Mouse (Mus musculus): ENCODE results near the gene Kbtbd13. TPM values are rescaled to one million over a fixed set of nuclear protein-coding genes. Genes with fewer than 3 reads are reported as not detected.

Kbtbd13 gene
- polyA plus RNA-seq (2015; fragmentation: Nextera tagmentation; extraction: Ambion mirVana): 1.0 and 1.1 TPM in 2 replicates

- no peak within 1 kb of the TSS for H3K27ac ChIP-seq
- H3K4me1 ChIP-seq: peaks cover 10% of the 10 kb centered on the region
- H3K4me3 ChIP-seq (replicated peaks): peak within 1 kb of the TSS; percentile 45
- peaks cover 39% of the 10 kb centered on the region for H3K27me3 ChIP-seq (replicated peaks)
- H3K36me3 ChIP-seq: no peaks in the 10 kb centered on the region
- no peaks in the 10 kb centered on the region for H3K9me3 ChIP-seq
- WGBS: 38% methylated on average over 8 of the region's 8 CpGs
- H3K4me2 ChIP-seq: peak within 1 kb of the TSS; percentile 78
- ATAC-seq (ENCODE audit: insufficient read depth, low FRiP score, low read depth): no peak
- H3K9ac ChIP-seq: no peak within 1 kb of the TSS
These were observed at the start of gene Kbtbd13 for GRCm38 (mm10) chr9:65391613-65391964. Gene Kbtbd13, minus strand, starts transcription at chr9:65391652.

DNA sequence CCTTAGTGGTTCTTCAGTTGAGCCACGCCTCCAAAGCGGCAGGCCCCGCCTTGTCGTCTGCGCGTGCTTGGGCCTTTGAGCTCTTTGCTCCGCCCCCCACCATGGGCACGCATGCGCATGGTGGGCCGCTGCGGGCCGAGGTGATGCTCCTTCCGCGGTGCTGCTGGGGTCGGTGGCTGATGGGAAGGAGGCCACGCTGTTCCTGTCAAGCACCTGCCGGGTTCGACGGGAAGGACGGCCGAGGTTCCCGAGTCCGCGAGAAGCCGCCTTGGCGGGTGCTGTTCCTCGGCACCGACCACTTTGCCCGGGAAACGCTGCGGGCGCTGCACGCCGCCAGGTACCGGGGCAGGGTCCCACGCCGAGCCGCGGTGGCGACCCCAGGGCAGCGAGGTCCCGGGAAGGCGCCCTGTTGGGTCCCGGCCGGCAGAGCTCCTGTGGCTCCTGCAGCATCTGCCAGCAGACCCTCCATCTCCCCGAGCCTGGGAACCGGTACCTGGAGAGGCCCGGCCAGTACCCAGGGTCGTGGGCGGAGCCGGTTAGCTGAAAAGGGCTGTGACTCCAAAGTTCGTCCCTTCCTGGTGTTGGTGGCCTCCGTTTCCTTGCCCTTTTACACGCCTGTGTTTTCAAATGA is 44.3 kb upstream of the Kbtbd13 start, which contains the start of gene Mtfmt:
Gene Mtfmt, plus strand, starts transcription at position 112 of the 631 bp plus-strand sequence.
- H3K4me2 ChIP-seq: peak within 1 kb of the TSS; percentile 63

GRCm38 (mm10) chr9:65435211-65435610 is 43.8 kb upstream of the Kbtbd13 start:
- 64% methylated on average over 4 of the region's 4 CpGs for WGBS
- ATAC-seq (ENCODE audit: insufficient read depth, low FRiP score, low read depth): no peak
- H3K4me1 ChIP-seq: 0 out of 2 replicates have a peak, but pooled peaks cover 4% of the 10 kb centered on the region
- H3K4me3 ChIP-seq (replicated peaks): no peak overlapping the region
- H3K9ac ChIP-seq: no peak overlapping the region
- no peak overlapping the region for H3K4me2 ChIP-seq
- 0 out of 2 replicates have a peak, but pooled peaks cover 3% of the 10 kb centered on the region for H3K36me3 ChIP-seq
- H3K27me3 ChIP-seq (replicated peaks): no peaks in the 10 kb centered on the region
- H3K27ac ChIP-seq: no peak overlapping the region
- H3K9me3 ChIP-seq: no peaks in the 10 kb centered on the region

More for the DNA sequence above, 44.3 kb upstream of the Kbtbd13 start, which contains the start of gene Mtfmt:
- Histone ChIP-seq H3K27ac (no peak within 1 kb of the TSS), H3K4me1 (0 out of 2 replicates have a peak, but pooled peaks cover 4% of the 10 kb centered on the region), H3K9me3 (no peaks in the 10 kb centered on the region), H3K4me3 (replicated peaks) (peak within 1 kb of the TSS; percentile 91), H3K36me3 (0 out of 2 replicates have a peak, but pooled peaks cover 3% of the 10 kb centered on the region), H3K9ac (peak within 1 kb of the TSS; percentile 66), H3K27me3 (replicated peaks) (no peaks in the 10 kb centered on the region)
- under 1% methylated on average over 54 of the region's 54 CpGs for WGBS
- peak; percentile 88 for ATAC-seq (ENCODE audit: insufficient read depth, low FRiP score, low read depth)

GRCm38 (mm10) chr9:65434140-65434539 is 42.7 kb upstream of the Kbtbd13 start:
- Histone ChIP-seq H3K9me3 (no peaks in the 10 kb centered on the region), H3K27ac (no peak overlapping the region), H3K4me3 (replicated peaks) (no peak overlapping the region), H3K4me2 (no peak overlapping the region), H3K36me3 (no peaks in the 10 kb centered on the region), H3K27me3 (replicated peaks) (no peaks in the 10 kb centered on the region), H3K9ac (no peak overlapping the region), H3K4me1 (0 out of 2 replicates have a peak, but pooled peaks cover 4% of the 10 kb centered on the region)
- 62% methylated on average over 5 of the region's 5 CpGs for WGBS
- no peak for ATAC-seq (ENCODE audit: insufficient read depth, low FRiP score, low read depth)

DNA sequence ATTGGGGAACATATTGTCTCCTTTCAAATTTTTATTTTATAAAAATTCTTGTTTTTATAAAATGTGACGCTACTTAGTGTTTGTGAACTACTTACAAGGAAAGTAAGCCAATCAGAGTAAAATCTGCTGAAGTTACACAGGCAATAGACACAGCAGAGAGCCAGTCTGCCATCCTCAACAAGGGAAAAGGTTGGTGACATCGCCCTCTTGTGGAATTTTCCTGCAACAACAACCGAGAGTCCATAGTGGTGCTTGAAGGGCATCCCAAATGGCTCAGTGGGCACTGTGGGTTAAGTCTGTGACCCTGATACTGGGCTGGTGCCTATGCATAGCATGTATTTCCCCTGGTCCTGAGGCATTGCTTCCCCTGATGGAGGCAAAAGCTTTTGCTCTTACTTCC is 40.8 kb upstream of the Kbtbd13 start:
- no peak; the same call in 1 of the 2 replicates for ATAC-seq (ENCODE audit: insufficient read depth, low FRiP score, low read depth)
- Histone ChIP-seq H3K9me3 (no peaks in the 10 kb centered on the region), H3K4me3 (replicated peaks) (no peak overlapping the region), H3K4me2 (no peak overlapping the region), H3K36me3 (no peaks in the 10 kb centered on the region), H3K4me1 (0 out of 2 replicates have a peak, but pooled peaks cover 4% of the 10 kb centered on the region), H3K27ac (no peak overlapping the region), H3K27me3 (replicated peaks) (no peaks in the 10 kb centered on the region), H3K9ac (no peak overlapping the region)
- WGBS: 3% methylated on average over 3 of the region's 3 CpGs

GRCm38 (mm10) chr9:65430921-65431320 is 39.5 kb upstream of the Kbtbd13 start:
- H3K9me3 ChIP-seq: no peaks in the 10 kb centered on the region
- H3K4me3 ChIP-seq (replicated peaks): no peak overlapping the region
- WGBS: 83% methylated on average over 5 of the region's 5 CpGs
- H3K4me1 ChIP-seq: no peaks in the 10 kb centered on the region
- H3K27me3 ChIP-seq (replicated peaks): no peaks in the 10 kb centered on the region
- no peak overlapping the region for H3K27ac ChIP-seq
- no peak overlapping the region for H3K9ac ChIP-seq
- no peaks in the 10 kb centered on the region for H3K36me3 ChIP-seq
- no peak for ATAC-seq (ENCODE audit: insufficient read depth, low FRiP score, low read depth)
- H3K4me2 ChIP-seq: no peak overlapping the region

- Histone ChIP-seq H3K4me3 (replicated peaks) (no peak overlapping the region), H3K27ac (no peak overlapping the region), H3K27me3 (replicated peaks) (no peaks in the 10 kb centered on the region), H3K36me3 (no peaks in the 10 kb centered on the region), H3K4me2 (no peak overlapping the region), H3K9me3 (no peaks in the 10 kb centered on the region), H3K9ac (no peak overlapping the region), H3K4me1 (no peaks in the 10 kb centered on the region)
- ATAC-seq (ENCODE audit: insufficient read depth, low FRiP score, low read depth): no peak
These were observed 38.9 kb upstream of the Kbtbd13 start for GRCm38 (mm10) chr9:65430401-65430800.

- Histone ChIP-seq H3K27me3 (replicated peaks) (no peaks in the 10 kb centered on the region), H3K27ac (no peak overlapping the region), H3K36me3 (no peaks in the 10 kb centered on the region), H3K9ac (no peak overlapping the region), H3K4me2 (no peak overlapping the region), H3K4me3 (replicated peaks) (no peak overlapping the region), H3K9me3 (no peaks in the 10 kb centered on the region), H3K4me1 (no peaks in the 10 kb centered on the region)
- WGBS: 81% methylated on average over 5 of the region's 5 CpGs
- ATAC-seq (ENCODE audit: insufficient read depth, low FRiP score, low read depth): no peak
These were observed 36.6 kb upstream of the Kbtbd13 start for GRCm38 (mm10) chr9:65428003-65428402.

DNA sequence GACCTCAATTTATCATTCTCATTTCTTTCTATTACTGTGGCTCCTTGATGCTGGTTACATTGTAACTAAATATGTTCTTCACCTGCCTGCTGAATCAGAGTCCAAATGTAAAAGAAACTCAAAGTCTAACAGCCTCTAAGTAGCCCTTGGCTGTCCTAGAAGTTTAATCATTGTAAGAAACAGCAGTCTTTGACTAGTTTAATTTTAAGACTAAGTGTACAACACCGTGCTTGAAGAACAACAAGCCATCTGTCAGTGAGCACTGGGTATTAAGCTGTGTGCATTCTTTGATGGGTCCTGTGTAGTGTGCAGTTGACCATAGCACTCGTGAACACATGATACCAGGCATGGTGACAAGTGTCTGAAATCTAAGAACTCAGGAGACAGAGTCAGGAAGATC is 36.1 kb upstream of the Kbtbd13 start:
- WGBS: 65% methylated on average over 2 of the region's 2 CpGs
- ATAC-seq (ENCODE audit: insufficient read depth, low FRiP score, low read depth): no peak

GRCm38 (mm10) chr9:65424393-65424792 is 32.9 kb upstream of the Kbtbd13 start:
- H3K9me3 ChIP-seq: no peaks in the 10 kb centered on the region
- H3K4me2 ChIP-seq: no peak overlapping the region
- no peak overlapping the region for H3K4me3 ChIP-seq (replicated peaks)
- H3K9ac ChIP-seq: no peak overlapping the region
- H3K4me1 ChIP-seq: no peaks in the 10 kb centered on the region
- no peak for ATAC-seq (ENCODE audit: insufficient read depth, low FRiP score, low read depth)
- WGBS: 25% methylated on average over 3 of the region's 3 CpGs
- no peak overlapping the region for H3K27ac ChIP-seq
- H3K36me3 ChIP-seq: no peaks in the 10 kb centered on the region
- H3K27me3 ChIP-seq (replicated peaks): no peaks in the 10 kb centered on the region

More for the DNA sequence above, 36.1 kb upstream of the Kbtbd13 start:
- Histone ChIP-seq H3K9me3 (no peaks in the 10 kb centered on the region), H3K36me3 (no peaks in the 10 kb centered on the region), H3K9ac (no peak overlapping the region), H3K27me3 (replicated peaks) (no peaks in the 10 kb centered on the region), H3K27ac (no peak overlapping the region), H3K4me2 (no peak overlapping the region), H3K4me1 (no peaks in the 10 kb centered on the region), H3K4me3 (replicated peaks) (no peak overlapping the region)

DNA sequence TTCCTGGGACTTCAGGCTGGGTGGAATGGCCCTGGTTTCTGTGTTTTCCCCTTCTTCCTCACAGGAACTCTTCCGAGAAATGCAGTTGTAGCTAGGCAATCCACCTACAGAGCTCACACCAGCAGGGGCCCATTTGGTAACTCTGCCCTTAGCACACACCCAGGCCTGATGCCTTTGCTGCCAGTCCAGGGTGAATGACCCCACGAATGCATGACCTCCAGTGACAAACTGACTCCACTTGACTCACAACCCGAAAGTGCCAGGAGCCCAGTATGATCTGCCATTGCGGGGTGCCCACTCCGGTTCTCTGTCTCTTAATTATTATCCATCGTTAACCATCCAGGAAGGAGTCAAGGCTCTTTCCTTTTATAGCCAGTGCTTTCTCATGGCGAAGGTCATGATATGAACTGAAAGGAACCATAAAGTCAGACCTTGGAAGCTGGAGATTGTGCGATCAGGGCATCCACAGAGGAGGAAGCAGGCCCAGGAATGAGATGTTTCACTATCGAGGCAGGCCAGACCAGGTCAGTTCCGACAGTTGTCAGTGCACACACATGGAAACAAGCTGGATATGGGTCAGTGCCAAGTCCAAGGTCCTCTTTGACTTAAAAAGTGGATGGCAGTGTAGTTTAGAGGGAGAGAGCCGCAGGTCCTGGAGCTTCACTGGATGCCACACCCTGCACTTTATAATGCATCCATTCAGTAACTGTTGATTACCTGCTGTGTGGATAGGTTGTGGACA is 31.5 kb upstream of the Kbtbd13 start, which contains the start of gene Slc51b:
Gene Slc51b, minus strand, starts transcription at position 196 of the 742 bp plus-strand sequence.
- 78% methylated on average over 11 of the region's 11 CpGs for WGBS

GRCm38 (mm10) chr9:65419633-65420032 is 28.2 kb upstream of the Kbtbd13 start:
- no peak overlapping the region for H3K9ac ChIP-seq
- ATAC-seq (ENCODE audit: insufficient read depth, low FRiP score, low read depth): no peak
- H3K36me3 ChIP-seq: no peaks in the 10 kb centered on the region
- no peaks in the 10 kb centered on the region for H3K4me1 ChIP-seq
- WGBS: 68% methylated on average over 3 of the region's 3 CpGs
- H3K4me2 ChIP-seq: no peak overlapping the region
- H3K27ac ChIP-seq: no peak overlapping the region
- H3K27me3 ChIP-seq (replicated peaks): no peaks in the 10 kb centered on the region
- no peaks in the 10 kb centered on the region for H3K9me3 ChIP-seq
- H3K4me3 ChIP-seq (replicated peaks): no peak overlapping the region

More for the DNA sequence above, 31.5 kb upstream of the Kbtbd13 start, which contains the start of gene Slc51b:
- no peak within 1 kb of the TSS for H3K9ac ChIP-seq
- ATAC-seq (ENCODE audit: insufficient read depth, low FRiP score, low read depth): no peak
- H3K36me3 ChIP-seq: no peaks in the 10 kb centered on the region
- H3K27ac ChIP-seq: no peak within 1 kb of the TSS
- H3K4me1 ChIP-seq: no peaks in the 10 kb centered on the region
- H3K27me3 ChIP-seq (replicated peaks): no peaks in the 10 kb centered on the region
- H3K4me3 ChIP-seq (replicated peaks): no peak within 1 kb of the TSS
- H3K4me2 ChIP-seq: no peak within 1 kb of the TSS
- no peaks in the 10 kb centered on the region for H3K9me3 ChIP-seq
